9 mouse cellular contexts compared by ENCODE assay signal in genomic region chr3:92050382-92051054, GRCm38 (mm10). TPM values are rescaled to one million over a fixed set of nuclear protein-coding genes. Genes with fewer than 3 reads are reported as not detected.
DNase-seq lines count a peak whose midpoint lies in the region; ATAC-seq and TF ChIP-seq lines count a peak whose summit lies in the region.
"Had no signal": no experiment of that assay in that cellular context is flagged by ENCODE, and none has a peak within 500 bp of the region (broad histone marks: within the 10 kb centered on the region; RNA-seq: fewer than 3 reads in every experiment).

No protein-coding gene starts in this region.

- H3K9me3 ChIP-seq in forebrain, embryonic 15.5 days: no peaks in the 10 kb centered on the region
- no peaks in the 10 kb centered on the region for H3K9me3 ChIP-seq in forebrain, embryonic 11.5 days (ENCODE audit: control insufficient read depth, low read length)
- H3K9me3 ChIP-seq in G1E (replicated peaks): peaks cover 10% of the 10 kb centered on the region
- H3K9me3 ChIP-seq: limb, embryonic 13.5 days had no signal

- H3K36me3 ChIP-seq in forebrain, embryonic 15.5 days: no peaks in the 10 kb centered on the region
- H3K36me3 ChIP-seq in forebrain, embryonic 11.5 days (ENCODE audit: control insufficient read depth, insufficient read depth, low read length): no peaks in the 10 kb centered on the region
- H3K36me3 ChIP-seq in G1E (replicated peaks): no peaks in the 10 kb centered on the region
- H3K36me3 ChIP-seq: limb, embryonic 13.5 days had no signal

- no peak for DNase-seq in forebrain, embryonic 11.5 days (ENCODE audit: low spot score)
- peak; percentile 7 for DNase-seq in left cerebral cortex, adult 11 months (ENCODE audit: low spot score)
- no peak for DNase-seq in left cerebral cortex, postnatal 36 days (ENCODE audit: low spot score in 2 of 2)
- DNase-seq in G1E (ENCODE audit: low spot score): no peak
- DNase-seq in right cerebral cortex, postnatal 25 days: no peak
- DNase-seq in testis, postnatal 10 days (ENCODE audit: low spot score): no peak

- no peak overlapping the region for H3K9ac ChIP-seq in forebrain, embryonic 15.5 days (replicated peaks)
- no peak overlapping the region for H3K9ac ChIP-seq in forebrain, embryonic 11.5 days (ENCODE audit: low read length)
- H3K9ac ChIP-seq: limb, embryonic 13.5 days had no signal

- no peak overlapping the region for H3K27ac ChIP-seq in forebrain, embryonic 15.5 days (replicated peaks)
- no peak overlapping the region for H3K27ac ChIP-seq in forebrain, embryonic 11.5 days (ENCODE audit: low read depth, low read length)
- H3K27ac ChIP-seq: limb, embryonic 13.5 days had no signal

- H3K4me2 ChIP-seq in forebrain, embryonic 15.5 days (replicated peaks): no peak overlapping the region
- H3K4me2 ChIP-seq in forebrain, embryonic 11.5 days (ENCODE audit: low read depth, low read length, severe bottlenecking): no peak overlapping the region
- H3K4me2 ChIP-seq: limb, embryonic 13.5 days had no signal

- 50% methylated on average over 6 of the region's 6 CpGs for WGBS in forebrain, embryonic 15.5 days
- WGBS in forebrain, embryonic 11.5 days: 58% methylated on average over 6 of the region's 6 CpGs

- H3K4me1 ChIP-seq in forebrain, embryonic 15.5 days: no peaks in the 10 kb centered on the region
- H3K4me1 ChIP-seq in forebrain, embryonic 11.5 days (replicated peaks; ENCODE audit: control insufficient read depth, insufficient read depth, low read length): no peaks in the 10 kb centered on the region
- no peaks in the 10 kb centered on the region for H3K4me1 ChIP-seq in G1E (ENCODE audit: insufficient read depth, low read depth, low read length)
- H3K4me1 ChIP-seq: limb, embryonic 13.5 days had no signal

- H3K4me3 ChIP-seq in forebrain, embryonic 15.5 days: no peak overlapping the region
- no peak overlapping the region for H3K4me3 ChIP-seq in forebrain, embryonic 11.5 days (ENCODE audit: low read depth, low read length)
- H3K4me3 ChIP-seq in G1E (ENCODE audit: low read depth, low read length): no peak overlapping the region
- H3K4me3 ChIP-seq: limb, embryonic 13.5 days had no signal

- 0 out of 2 replicates have a peak, but pooled peaks have one; percentile 21 for TF ChIP-seq CTCF in G1E (IDR thresholded peaks at IDR 0.05; ENCODE audit: low read depth, low read length)

- ATAC-seq in forebrain, embryonic 15.5 days (replicated peaks): 0 out of 2 replicates have a peak, but pooled peaks have one; percentile 26
- ATAC-seq in forebrain, embryonic 11.5 days (replicated peaks; ENCODE audit: low FRiP score): no peak; the same call in 1 of the 2 replicates
- no peak for ATAC-seq in G1E (ENCODE audit: extremely low read depth, insufficient number of reproducible peaks, low FRiP score, poor library complexity, severe bottlenecking)
- peak; percentile 56 to 71; a peak in 2 of 4 replicates for ATAC-seq in hematopoietic stem cell, adult 5-6 weeks (replicated peaks in 1 of 2; ENCODE audit: insufficient read depth in 1 of 2, low FRiP score in 2 of 2, low TSS enrichment in 1 of 2, low read depth in 1 of 2, poor library complexity in 2 of 2, severe bottlenecking in 2 of 2)

- intact Hi-C loops in left cerebral cortex, postnatal 36 days (cut with DNase I): loop anchor here (2.0 kb wide), 1 partner anchor 56 kb away; no protein-coding TSS in a partner anchor

- no peaks in the 10 kb centered on the region for H3K27me3 ChIP-seq in forebrain, embryonic 15.5 days
- H3K27me3 ChIP-seq in forebrain, embryonic 11.5 days (ENCODE audit: control insufficient read depth, insufficient read depth, low read length): no peaks in the 10 kb centered on the region
- no peaks in the 10 kb centered on the region for H3K27me3 ChIP-seq in G1E (ENCODE audit: insufficient read depth, low read length)
- H3K27me3 ChIP-seq: limb, embryonic 13.5 days had no signal

RNA-seq across cellular contexts. Expression of gene Lor, which starts 32.4 kb away (rescaled TPM):
- polyA plus RNA-seq in forebrain, embryonic 15.5 days (2015; fragmentation: Nextera tagmentation; extraction: Ambion mirVana): 3.1 and 3.5 TPM in 2 replicates
- polyA plus RNA-seq in forebrain, embryonic 11.5 days (2014; fragmentation: Nextera tagmentation; extraction: Ambion mirVana): 0.86 and 0.99 TPM in 2 replicates
- total RNA-seq in left cerebral cortex, postnatal 36 days (2021): 1 to 10 TPM; 1.0 to 2.8 TPM
- total RNA-seq in G1E (2014; fragmentation: Nextera tagmentation) (not detected in 2 replicates), G1E (2017) (not detected in 2 replicates)
- polyA plus RNA-seq in G1E (2012): not detected in 2 replicates
- not detected in 2 replicates for total RNA-seq in hematopoietic stem cell, adult 5-6 weeks (2017)

RNA-seq across cellular contexts. Expression of gene Pglyrp3, which starts 36.1 kb away (rescaled TPM):
- polyA plus RNA-seq in forebrain, embryonic 15.5 days (2015; fragmentation: Nextera tagmentation; extraction: Ambion mirVana): not detected in 2 replicates
- not detected in 2 replicates for polyA plus RNA-seq in forebrain, embryonic 11.5 days (2014; fragmentation: Nextera tagmentation; extraction: Ambion mirVana)
- not detected for total RNA-seq in left cerebral cortex, postnatal 36 days (2021)
- total RNA-seq in G1E (2014; fragmentation: Nextera tagmentation) (not detected in 2 replicates), G1E (2017) (not detected in 2 replicates)
- polyA plus RNA-seq in G1E (2012): not detected in 2 replicates
- not detected in 2 replicates for total RNA-seq in hematopoietic stem cell, adult 5-6 weeks (2017)

Comparison
In these comparisons a context has a peak if more than half of its experiments do, and no peak if none do; other contexts are left out.
1. ATAC-seq: peak in forebrain, embryonic 15.5 days (single experiment) and hematopoietic stem cell, adult 5-6 weeks (2 of 2); none in forebrain, embryonic 11.5 days (single experiment) and G1E (single experiment).